In genomic region chr1:75463652-75464204, GRCm38 (mm10) we compare ENCODE assay signal across 12 mouse cellular contexts. TPM values are rescaled to one million over a fixed set of nuclear protein-coding genes. Genes with fewer than 3 reads are reported as not detected.
DNase-seq lines count a peak whose midpoint lies in the region; ATAC-seq lines count a peak whose summit lies in the region.
"Had no signal": no experiment of that assay in that cellular context is flagged by ENCODE, and none has a peak within 500 bp of the region (broad histone marks: within the 10 kb centered on the region; RNA-seq: fewer than 3 reads in every experiment).

No protein-coding gene starts in this region.

- H3K36me3 ChIP-seq in hindbrain, embryonic 11.5 days (ENCODE audit: control insufficient read depth, insufficient read depth, low read length): no peaks in the 10 kb centered on the region
- no peaks in the 10 kb centered on the region for H3K36me3 ChIP-seq in hindbrain, embryonic 14.5 days (replicated peaks; ENCODE audit: control insufficient read depth, insufficient read depth)
- no peaks in the 10 kb centered on the region for H3K36me3 ChIP-seq in embryonic facial prominence, embryonic 10.5 days (replicated peaks)
- no peaks in the 10 kb centered on the region for H3K36me3 ChIP-seq in liver, embryonic 11.5 days (ENCODE audit: control insufficient read depth, insufficient read depth, low read length)
- H3K36me3 ChIP-seq in midbrain, embryonic 15.5 days (replicated peaks): no peaks in the 10 kb centered on the region
- H3K36me3 ChIP-seq: forebrain, embryonic 12.5 days; limb, embryonic 13.5 days; stomach, embryonic 15.5 days had no signal

- no peak overlapping the region for H3K4me3 ChIP-seq in hindbrain, embryonic 11.5 days (ENCODE audit: low read depth, low read length)
- H3K4me3 ChIP-seq in hindbrain, embryonic 14.5 days (replicated peaks; ENCODE audit: low read length): no peak overlapping the region
- H3K4me3 ChIP-seq in embryonic facial prominence, embryonic 10.5 days: no peak overlapping the region
- no peak overlapping the region for H3K4me3 ChIP-seq in liver, embryonic 11.5 days (ENCODE audit: low read depth, low read length)
- no peak overlapping the region for H3K4me3 ChIP-seq in midbrain, embryonic 15.5 days
- H3K4me3 ChIP-seq: forebrain, embryonic 12.5 days; limb, embryonic 13.5 days; stomach, embryonic 15.5 days had no signal

- H3K4me2 ChIP-seq in hindbrain, embryonic 11.5 days (replicated peaks; ENCODE audit: low read depth, low read length): no peak overlapping the region
- no peak overlapping the region for H3K4me2 ChIP-seq in hindbrain, embryonic 14.5 days (replicated peaks)
- peak overlapping the region; percentile 48 for H3K4me2 ChIP-seq in liver, embryonic 11.5 days
- H3K4me2 ChIP-seq in midbrain, embryonic 15.5 days: no peak overlapping the region
- H3K4me2 ChIP-seq: forebrain, embryonic 12.5 days; limb, embryonic 13.5 days; stomach, embryonic 15.5 days had no signal

- H3K9ac ChIP-seq in hindbrain, embryonic 11.5 days (ENCODE audit: low read depth, low read length): no peak overlapping the region
- H3K9ac ChIP-seq in hindbrain, embryonic 14.5 days: no peak overlapping the region
- no peak overlapping the region for H3K9ac ChIP-seq in liver, embryonic 11.5 days (ENCODE audit: low read depth, low read length)
- H3K9ac ChIP-seq in midbrain, embryonic 15.5 days: 0 out of 2 replicates have a peak overlapping the region, but pooled peaks have one; percentile 12
- H3K9ac ChIP-seq: forebrain, embryonic 12.5 days; limb, embryonic 13.5 days; stomach, embryonic 15.5 days had no signal

- WGBS in hindbrain, embryonic 11.5 days: 86% methylated on average over 5 of the region's 5 CpGs
- 71% methylated on average over 5 of the region's 5 CpGs for WGBS in hindbrain, embryonic 14.5 days
- WGBS in embryonic facial prominence, embryonic 10.5 days: 71% methylated on average over 5 of the region's 5 CpGs
- 48% methylated on average over 5 of the region's 5 CpGs for WGBS in liver, embryonic 11.5 days
- 54% methylated on average over 5 of the region's 5 CpGs for whole genome bisulfite sequencing in midbrain, embryonic 15.5 days

- H3K27ac ChIP-seq in hindbrain, embryonic 11.5 days (ENCODE audit: low read depth, low read length): peak overlapping the region; percentile 56; the same call in 1 of the 2 replicates
- H3K27ac ChIP-seq in hindbrain, embryonic 14.5 days: no peak overlapping the region
- H3K27ac ChIP-seq in embryonic facial prominence, embryonic 10.5 days (replicated peaks): peak overlapping the region; percentile 45; the same call in 1 of the 2 replicates
- H3K27ac ChIP-seq in liver, embryonic 11.5 days (ENCODE audit: low read depth, low read length): peak overlapping the region; percentile 68
- H3K27ac ChIP-seq in midbrain, embryonic 15.5 days: peak overlapping the region; percentile 68
- H3K27ac ChIP-seq: forebrain, embryonic 12.5 days; limb, embryonic 13.5 days; stomach, embryonic 15.5 days had no signal

- H3K9me3 ChIP-seq in hindbrain, embryonic 11.5 days (ENCODE audit: control insufficient read depth, low read length): no peaks in the 10 kb centered on the region
- no peaks in the 10 kb centered on the region for H3K9me3 ChIP-seq in hindbrain, embryonic 14.5 days (ENCODE audit: control insufficient read depth, low read length)
- H3K9me3 ChIP-seq in embryonic facial prominence, embryonic 10.5 days: no peaks in the 10 kb centered on the region
- no peaks in the 10 kb centered on the region for H3K9me3 ChIP-seq in liver, embryonic 11.5 days (ENCODE audit: control insufficient read depth, low read length)
- H3K9me3 ChIP-seq in midbrain, embryonic 15.5 days: no peaks in the 10 kb centered on the region
- H3K9me3 ChIP-seq: forebrain, embryonic 12.5 days; limb, embryonic 13.5 days; stomach, embryonic 15.5 days had no signal

- no peak for ATAC-seq in hindbrain, embryonic 11.5 days (ENCODE audit: low FRiP score)
- ATAC-seq in hindbrain, embryonic 14.5 days (ENCODE audit: low FRiP score): no peak
- ATAC-seq in liver, embryonic 11.5 days (replicated peaks; ENCODE audit: low FRiP score): peak; percentile 89
- ATAC-seq in midbrain, embryonic 15.5 days (replicated peaks): peak; percentile 66

- no peak for DNase-seq in hindbrain, embryonic 11.5 days (ENCODE audit: low spot score)
- DNase-seq in hindbrain, embryonic 14.5 days (ENCODE audit: low spot score): no peak
- DNase-seq in embryonic facial prominence, embryonic 10.5 days (ENCODE audit: low spot score): no peak
- DNase-seq in liver, embryonic 11.5 days (ENCODE audit: low spot score): no peak
- no peak for DNase-seq in kidney, adult 11 months
- DNase-seq in testis, postnatal 14 days (ENCODE audit: low spot score): no peak
- DNase-seq: cerebellum, adult 9-11 months; kidney, adult 2 months had no signal

- peaks cover 3% of the 10 kb centered on the region for H3K4me1 ChIP-seq in hindbrain, embryonic 11.5 days (replicated peaks; ENCODE audit: control insufficient read depth, insufficient read depth, low read length)
- peaks cover 9% of the 10 kb centered on the region for H3K4me1 ChIP-seq in hindbrain, embryonic 14.5 days (replicated peaks; ENCODE audit: control insufficient read depth, insufficient read depth, low read length)
- peaks cover 41% of the 10 kb centered on the region for H3K4me1 ChIP-seq in embryonic facial prominence, embryonic 10.5 days
- H3K4me1 ChIP-seq in liver, embryonic 11.5 days (replicated peaks; ENCODE audit: control insufficient read depth, insufficient read depth, low read length): peaks cover 33% of the 10 kb centered on the region
- peaks cover 36% of the 10 kb centered on the region for H3K4me1 ChIP-seq in midbrain, embryonic 15.5 days

- peaks cover 2% of the 10 kb centered on the region; the same call in 1 of the 2 replicates for H3K27me3 ChIP-seq in hindbrain, embryonic 11.5 days (ENCODE audit: control insufficient read depth, insufficient read depth, low read length)
- no peaks in the 10 kb centered on the region for H3K27me3 ChIP-seq in hindbrain, embryonic 14.5 days (ENCODE audit: control insufficient read depth, insufficient read depth, low read length)
- H3K27me3 ChIP-seq in embryonic facial prominence, embryonic 10.5 days (replicated peaks; ENCODE audit: low read depth, poor library complexity, severe bottlenecking): peaks cover 85% of the 10 kb centered on the region
- peaks cover 39% of the 10 kb centered on the region for H3K27me3 ChIP-seq in liver, embryonic 11.5 days (replicated peaks; ENCODE audit: control insufficient read depth, insufficient read depth, low read length)
- H3K27me3 ChIP-seq in midbrain, embryonic 15.5 days (replicated peaks): no peaks in the 10 kb centered on the region

RNA-seq across cellular contexts. Expression of gene Asic4, which starts 13.5 kb away (rescaled TPM):
- polyA plus RNA-seq in hindbrain, embryonic 11.5 days (2014; fragmentation: Nextera tagmentation; extraction: Ambion mirVana): 1.9 and 4.4 TPM in 2 replicates
- 4.9 and 5.0 TPM in 2 replicates for polyA plus RNA-seq in hindbrain, embryonic 14.5 days (2014; fragmentation: Nextera tagmentation; extraction: Ambion mirVana)
- polyA plus RNA-seq in embryonic facial prominence, embryonic 10.5 days (2016; fragmentation: Nextera tagmentation; extraction: Ambion mirVana): 2.1 and 2.4 TPM in 2 replicates
- polyA plus RNA-seq in liver, embryonic 11.5 days (2014; fragmentation: Nextera tagmentation; extraction: Ambion mirVana): 0.56 and 0.65 TPM in 2 replicates
- 64.4 and 73.2 TPM in 2 replicates for polyA plus RNA-seq in midbrain, embryonic 15.5 days (2015; fragmentation: Nextera tagmentation; extraction: Ambion mirVana)

RNA-seq across cellular contexts. Expression of gene Chpf, which starts 15.4 kb away (rescaled TPM):
- 17.8 and 20.2 TPM in 2 replicates for polyA plus RNA-seq in hindbrain, embryonic 11.5 days (2014; fragmentation: Nextera tagmentation; extraction: Ambion mirVana)
- polyA plus RNA-seq in hindbrain, embryonic 14.5 days (2014; fragmentation: Nextera tagmentation; extraction: Ambion mirVana): 49.2 and 55.0 TPM in 2 replicates
- 25.3 and 27.0 TPM in 2 replicates for polyA plus RNA-seq in embryonic facial prominence, embryonic 10.5 days (2016; fragmentation: Nextera tagmentation; extraction: Ambion mirVana)
- 17.7 and 17.9 TPM in 2 replicates for polyA plus RNA-seq in liver, embryonic 11.5 days (2014; fragmentation: Nextera tagmentation; extraction: Ambion mirVana)
- polyA plus RNA-seq in midbrain, embryonic 15.5 days (2015; fragmentation: Nextera tagmentation; extraction: Ambion mirVana): 42.3 and 45.8 TPM in 2 replicates

RNA-seq across cellular contexts. Expression of gene Tmem198, which starts 15.6 kb away (rescaled TPM):
- polyA plus RNA-seq in hindbrain, embryonic 11.5 days (2014; fragmentation: Nextera tagmentation; extraction: Ambion mirVana): 11.1 and 11.6 TPM in 2 replicates
- polyA plus RNA-seq in hindbrain, embryonic 14.5 days (2014; fragmentation: Nextera tagmentation; extraction: Ambion mirVana): 37.5 and 40.3 TPM in 2 replicates
- 3.3 and 3.5 TPM in 2 replicates for polyA plus RNA-seq in embryonic facial prominence, embryonic 10.5 days (2016; fragmentation: Nextera tagmentation; extraction: Ambion mirVana)
- polyA plus RNA-seq in liver, embryonic 11.5 days (2014; fragmentation: Nextera tagmentation; extraction: Ambion mirVana): 0.15 and 0.26 TPM in 2 replicates
- 59.2 and 60.0 TPM in 2 replicates for polyA plus RNA-seq in midbrain, embryonic 15.5 days (2015; fragmentation: Nextera tagmentation; extraction: Ambion mirVana)

RNA-seq across cellular contexts. Expression of gene Gmppa, which starts 28.0 kb away (rescaled TPM):
- polyA plus RNA-seq in hindbrain, embryonic 11.5 days (2014; fragmentation: Nextera tagmentation; extraction: Ambion mirVana): 53.8 and 56.3 TPM in 2 replicates
- 53.1 and 65.0 TPM in 2 replicates for polyA plus RNA-seq in hindbrain, embryonic 14.5 days (2014; fragmentation: Nextera tagmentation; extraction: Ambion mirVana)
- 57.1 and 61.3 TPM in 2 replicates for polyA plus RNA-seq in embryonic facial prominence, embryonic 10.5 days (2016; fragmentation: Nextera tagmentation; extraction: Ambion mirVana)
- polyA plus RNA-seq in liver, embryonic 11.5 days (2014; fragmentation: Nextera tagmentation; extraction: Ambion mirVana): 64.0 and 69.1 TPM in 2 replicates
- polyA plus RNA-seq in midbrain, embryonic 15.5 days (2015; fragmentation: Nextera tagmentation; extraction: Ambion mirVana): 86.1 and 98.7 TPM in 2 replicates

RNA-seq across cellular contexts. Expression of gene Obsl1, which starts 42.5 kb away (rescaled TPM):
- polyA plus RNA-seq in hindbrain, embryonic 11.5 days (2014; fragmentation: Nextera tagmentation; extraction: Ambion mirVana): 34.0 and 34.4 TPM in 2 replicates
- polyA plus RNA-seq in hindbrain, embryonic 14.5 days (2014; fragmentation: Nextera tagmentation; extraction: Ambion mirVana): 22.6 and 25.9 TPM in 2 replicates
- 57.9 and 63.0 TPM in 2 replicates for polyA plus RNA-seq in embryonic facial prominence, embryonic 10.5 days (2016; fragmentation: Nextera tagmentation; extraction: Ambion mirVana)
- polyA plus RNA-seq in liver, embryonic 11.5 days (2014; fragmentation: Nextera tagmentation; extraction: Ambion mirVana): 42.5 and 45.6 TPM in 2 replicates
- polyA plus RNA-seq in midbrain, embryonic 15.5 days (2015; fragmentation: Nextera tagmentation; extraction: Ambion mirVana): 29.3 and 31.9 TPM in 2 replicates

Comparison
In these comparisons a context has a peak if more than half of its experiments do, and no peak if none do; other contexts are left out.
1. ATAC-seq: peak in liver, embryonic 11.5 days (single experiment) and midbrain, embryonic 15.5 days (single experiment); none in hindbrain, embryonic 11.5 days (single experiment) and hindbrain, embryonic 14.5 days (single experiment).
2. RNA of gene Asic4, which starts 13.5 kb away (polyA plus RNA-seq): 64.4 to 73.2 TPM in midbrain, embryonic 15.5 days; 4.9 to 5.0 TPM in hindbrain, embryonic 14.5 days, 1.9 to 4.4 TPM in hindbrain, embryonic 11.5 days, 2.1 to 2.4 TPM in embryonic facial prominence, embryonic 10.5 days and 0.56 to 0.65 TPM in liver, embryonic 11.5 days; every median in the first group is over 10 times any median in the second.